Mouse (Mus musculus) thymus, adult 2 months (tissue): ENCODE results near the gene Plaur.

Experiments
- CTCF ChIP-seq: fragments of 200-500 bp; IDR thresholded peaks from 2 replicates; pipeline ENCODE4 v1.5.1; 2012; ENCODE audit warnings: mild to moderate bottlenecking, control low read depth, low read length, moderate library complexity, borderline replicate concordance; ENCODE audit not compliant: control insufficient read depth, poor library complexity, insufficient read depth; ENCODE audit errors: extremely low read depth
- POLR2A ChIP-seq: fragments of 200-500 bp; IDR thresholded peaks from 2 replicates; pipeline ENCODE4 v1.6.1; 2012; ENCODE audit warnings: mild to moderate bottlenecking, low read length, control low read depth, moderate library complexity; ENCODE audit not compliant: control insufficient read depth, poor library complexity, insufficient read depth; ENCODE audit errors: extremely low read depth

DNA sequence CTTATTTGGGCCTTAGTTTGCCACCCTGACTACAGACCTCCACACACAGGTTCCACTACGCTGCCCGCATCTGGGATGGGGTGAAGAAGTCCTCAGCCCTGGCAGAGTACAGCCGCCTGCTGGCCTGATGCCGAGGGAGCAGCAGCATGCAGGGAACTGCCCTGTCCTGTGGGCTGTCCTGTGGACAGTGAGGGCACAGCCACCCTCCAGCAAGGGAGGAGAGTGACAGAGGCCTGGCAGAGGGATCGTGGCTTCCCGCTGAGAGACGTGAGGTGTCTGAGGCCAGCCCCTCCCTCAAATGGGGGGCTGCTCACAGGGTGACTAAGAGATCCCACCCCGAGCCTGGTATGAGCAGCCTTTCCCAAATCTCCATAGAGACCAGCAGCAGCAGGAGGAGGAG is 40.0 kb upstream of the Plaur start:
- no peak for TF ChIP-seq POLR2A
- no peak for TF ChIP-seq CTCF
